ENCODE assay signal across 28 mouse cellular contexts in genomic region chr13:89521507-89521908, GRCm38 (mm10). TPM values are rescaled to one million over a fixed set of nuclear protein-coding genes. Genes with fewer than 3 reads are reported as not detected.
DNase-seq lines count a peak whose midpoint lies in the region; ATAC-seq and TF ChIP-seq lines count a peak whose summit lies in the region.
"Had no signal": no experiment of that assay in that cellular context is flagged by ENCODE, and none has a peak within 500 bp of the region (broad histone marks: within the 10 kb centered on the region; RNA-seq: fewer than 3 reads in every experiment).

No protein-coding gene starts in this region.

- H3K4me1 ChIP-seq in embryonic facial prominence, embryonic 13.5 days: 0 out of 2 replicates have a peak, but pooled peaks cover 2% of the 10 kb centered on the region
- H3K4me1 ChIP-seq in embryonic facial prominence, embryonic 10.5 days: no peaks in the 10 kb centered on the region
- no peaks in the 10 kb centered on the region for H3K4me1 ChIP-seq in embryonic facial prominence, embryonic 15.5 days
- H3K4me1 ChIP-seq in limb, embryonic 14.5 days (ENCODE audit: control insufficient read depth, insufficient read depth, low read length): peaks cover 7% of the 10 kb centered on the region; the same call in 1 of the 2 replicates
- H3K4me1 ChIP-seq: forebrain, embryonic 10.5 days; heart, embryonic 12.5 days; midbrain, embryonic 10.5 days; neural tube, embryonic 13.5 days; stomach, embryonic 15.5 days had no signal

- no peak for DNase-seq in embryonic facial prominence, embryonic 10.5 days (ENCODE audit: low spot score)
- peak; percentile 4 for DNase-seq in NIH3T3 (ENCODE audit: low read depth)
- no peak for DNase-seq in limb, embryonic 14.5 days (ENCODE audit: low spot score)
- no peak for DNase-seq in heart, adult 11 months
- no peak for DNase-seq in lung, postnatal 36 days
- DNase-seq: adrenal gland, adult 2 months; cerebellum, adult 11 months; cerebellum, adult 9-11 months; gastrocnemius, postnatal 14 days; heart, adult 18-20 months; heart, postnatal 10 days; kidney, adult 8-10 months; kidney, postnatal 10 days; liver; thymus, adult 18-20 months; thymus, postnatal 4 days had no signal

- H3K27ac ChIP-seq in embryonic facial prominence, embryonic 13.5 days: peak overlapping the region; percentile 17
- no peak overlapping the region for H3K27ac ChIP-seq in embryonic facial prominence, embryonic 10.5 days (replicated peaks)
- H3K27ac ChIP-seq in embryonic facial prominence, embryonic 15.5 days (replicated peaks): 0 out of 2 replicates have a peak overlapping the region, but pooled peaks have one; percentile 6
- peak overlapping the region; percentile 59 for H3K27ac ChIP-seq in limb, embryonic 14.5 days (replicated peaks; ENCODE audit: low read depth, low read length)
- H3K27ac ChIP-seq: forebrain, embryonic 10.5 days; macrophage; midbrain, embryonic 10.5 days; neural tube, embryonic 13.5 days; stomach, embryonic 15.5 days had no signal

- H3K9me3 ChIP-seq in embryonic facial prominence, embryonic 13.5 days: no peaks in the 10 kb centered on the region
- no peaks in the 10 kb centered on the region for H3K9me3 ChIP-seq in embryonic facial prominence, embryonic 10.5 days
- no peaks in the 10 kb centered on the region for H3K9me3 ChIP-seq in embryonic facial prominence, embryonic 15.5 days (replicated peaks)
- no peaks in the 10 kb centered on the region for H3K9me3 ChIP-seq in limb, embryonic 14.5 days (ENCODE audit: control insufficient read depth, low read length)
- H3K9me3 ChIP-seq: forebrain, embryonic 10.5 days; heart, embryonic 12.5 days; midbrain, embryonic 10.5 days; neural tube, embryonic 13.5 days; stomach, embryonic 15.5 days had no signal

- no peak overlapping the region for H3K9ac ChIP-seq in embryonic facial prominence, embryonic 13.5 days
- H3K9ac ChIP-seq in embryonic facial prominence, embryonic 15.5 days: no peak overlapping the region
- H3K9ac ChIP-seq in limb, embryonic 14.5 days (ENCODE audit: low read depth, low read length, severe bottlenecking): no peak overlapping the region
- H3K9ac ChIP-seq: heart, embryonic 12.5 days; neural tube, embryonic 13.5 days; stomach, embryonic 15.5 days had no signal

- no peaks in the 10 kb centered on the region for H3K36me3 ChIP-seq in embryonic facial prominence, embryonic 13.5 days
- no peaks in the 10 kb centered on the region for H3K36me3 ChIP-seq in embryonic facial prominence, embryonic 10.5 days (replicated peaks)
- no peaks in the 10 kb centered on the region for H3K36me3 ChIP-seq in embryonic facial prominence, embryonic 15.5 days
- H3K36me3 ChIP-seq in limb, embryonic 14.5 days (ENCODE audit: control insufficient read depth, insufficient read depth, low read length): no peaks in the 10 kb centered on the region
- H3K36me3 ChIP-seq: forebrain, embryonic 10.5 days; heart, embryonic 12.5 days; midbrain, embryonic 10.5 days; neural tube, embryonic 13.5 days; stomach, embryonic 15.5 days had no signal

- no peak for ATAC-seq in embryonic facial prominence, embryonic 13.5 days (ENCODE audit: insufficient number of reproducible peaks, insufficient read depth, low FRiP score, low TSS enrichment, low read depth)
- 0 out of 2 replicates have a peak, but pooled peaks have one; percentile 19 for ATAC-seq in embryonic facial prominence, embryonic 15.5 days (ENCODE audit: insufficient number of reproducible peaks, low FRiP score, low TSS enrichment, low read depth)
- ATAC-seq in limb, embryonic 14.5 days (ENCODE audit: low FRiP score, low read depth): peak; percentile 68
- no peak for ATAC-seq in megakaryocyte, adult 5-6 weeks (ENCODE audit: poor library complexity, severe bottlenecking)
- ATAC-seq: forebrain, embryonic 16.5 days; midbrain, embryonic 16.5 days had no signal

- H3K4me3 ChIP-seq in embryonic facial prominence, embryonic 13.5 days: no peak overlapping the region
- H3K4me3 ChIP-seq in embryonic facial prominence, embryonic 10.5 days: no peak overlapping the region
- H3K4me3 ChIP-seq in embryonic facial prominence, embryonic 15.5 days (replicated peaks): no peak overlapping the region
- no peak overlapping the region for H3K4me3 ChIP-seq in limb, embryonic 14.5 days (replicated peaks; ENCODE audit: low read length)
- H3K4me3 ChIP-seq: forebrain, embryonic 10.5 days; heart, embryonic 12.5 days; midbrain, embryonic 10.5 days; myocyte; neural tube, embryonic 13.5 days; stomach, embryonic 15.5 days had no signal

- no peaks in the 10 kb centered on the region for H3K27me3 ChIP-seq in embryonic facial prominence, embryonic 13.5 days
- H3K27me3 ChIP-seq in embryonic facial prominence, embryonic 10.5 days (replicated peaks; ENCODE audit: low read depth, poor library complexity, severe bottlenecking): no peaks in the 10 kb centered on the region
- no peaks in the 10 kb centered on the region for H3K27me3 ChIP-seq in embryonic facial prominence, embryonic 15.5 days
- no peaks in the 10 kb centered on the region for H3K27me3 ChIP-seq in limb, embryonic 14.5 days (ENCODE audit: control insufficient read depth, insufficient read depth, low read length)
- H3K27me3 ChIP-seq: heart, embryonic 12.5 days; neural tube, embryonic 13.5 days; stomach, embryonic 15.5 days had no signal

- no peak for TF ChIP-seq POLR2A in limb, embryonic 14.5 days (IDR thresholded peaks at IDR 0.05; ENCODE audit: borderline replicate concordance, extremely low read depth, insufficient read depth, insufficient read length)

- H3K4me2 ChIP-seq in embryonic facial prominence, embryonic 13.5 days: no peak overlapping the region
- H3K4me2 ChIP-seq in embryonic facial prominence, embryonic 15.5 days (replicated peaks): no peak overlapping the region
- no peak overlapping the region for H3K4me2 ChIP-seq in limb, embryonic 14.5 days (replicated peaks; ENCODE audit: low read depth, low read length, severe bottlenecking)
- H3K4me2 ChIP-seq: heart, embryonic 12.5 days; neural tube, embryonic 13.5 days; stomach, embryonic 15.5 days had no signal

RNA-seq across cellular contexts. Expression of gene Hapln1, which starts 18.1 kb away (rescaled TPM):
- polyA plus RNA-seq in embryonic facial prominence, embryonic 13.5 days (2015; fragmentation: Nextera tagmentation; extraction: Ambion mirVana): 34.6 and 49.0 TPM in 2 replicates
- polyA plus RNA-seq in embryonic facial prominence, embryonic 10.5 days (2016; fragmentation: Nextera tagmentation; extraction: Ambion mirVana): 13.0 and 16.9 TPM in 2 replicates
- polyA plus RNA-seq in embryonic facial prominence, embryonic 15.5 days (2015; fragmentation: Nextera tagmentation; extraction: Ambion mirVana): 18.7 and 28.4 TPM in 2 replicates
- 91.9 and 109 TPM in 2 replicates for polyA plus RNA-seq in limb, embryonic 14.5 days (2012; rRNA removed)
- polyA plus RNA-seq in limb, embryonic 14.5 days (2014; fragmentation: Nextera tagmentation; extraction: Ambion mirVana): 41.8 and 46.1 TPM in 2 replicates
- total RNA-seq in megakaryocyte, adult 5-6 weeks (2015): 0.25 TPM in 1 of 2 replicates, not detected in the other
- not detected in 2 replicates for total RNA-seq in megakaryocyte, adult 5-6 weeks (2017)
- polyA plus RNA-seq: macrophage had no signal

Comparison
In these comparisons a context has a peak if more than half of its experiments do, and no peak if none do; other contexts are left out.
1. ATAC-seq: peak in embryonic facial prominence, embryonic 15.5 days (single experiment) and limb, embryonic 14.5 days (single experiment); none in embryonic facial prominence, embryonic 13.5 days (single experiment) and megakaryocyte, adult 5-6 weeks (single experiment).